Mouse (Mus musculus): ENCODE results near the gene Klc2.

Gene Klc2

GRCm38 (mm10) chr19:5108271-5108575 is 10.1 kb downstream of the Klc2 start:
- in situ Hi-C loops (cut with MboI; ENCODE audit: low pct_unique_long_range_greater_than_20kb in 1 of 2, low sequenced_read_pairs in 2 of 2, unreplicated experiment in 1 of 2) = no loop called here

- in situ Hi-C loops (cut with MboI; ENCODE audit: low pct_unique_long_range_greater_than_20kb in 1 of 2, low sequenced_read_pairs in 2 of 2, unreplicated experiment in 1 of 2) = no loop called here
Observed at GRCm38 (mm10) chr19:5107556-5108270, 10.6 kb downstream of the Klc2 start.

- in situ Hi-C loops (cut with MboI; ENCODE audit: low pct_unique_long_range_greater_than_20kb in 1 of 2, low sequenced_read_pairs in 2 of 2, unreplicated experiment in 1 of 2) = no loop called here
Observed at GRCm38 (mm10) chr19:5106731-5107191, 11.6 kb downstream of the Klc2 start, which contains the start of gene Rab1b. Gene Rab1b (minus strand): TSS chr19:5107072.

DNA sequence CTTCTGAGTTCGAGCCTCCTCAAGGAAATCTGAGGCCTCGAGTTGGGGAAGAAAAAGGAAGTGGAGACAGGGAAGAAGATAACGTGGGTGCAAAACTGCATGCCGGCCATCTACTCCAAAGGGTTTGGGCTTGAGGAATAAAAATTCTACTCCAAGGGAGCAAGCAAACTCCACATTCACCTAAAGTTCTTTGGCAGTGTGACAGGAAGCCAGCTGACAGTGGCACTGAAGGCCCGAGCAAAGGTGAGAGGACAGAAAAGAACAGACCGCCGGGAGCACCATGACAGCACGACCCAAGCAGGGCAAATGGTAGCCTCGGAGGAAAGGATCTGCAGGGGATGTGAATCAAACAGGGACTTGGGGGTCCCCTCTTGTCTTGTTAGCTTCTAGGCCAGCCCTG is 12.3 kb downstream of the Klc2 start:
- in situ Hi-C loops (cut with MboI; ENCODE audit: low pct_unique_long_range_greater_than_20kb in 1 of 2, low sequenced_read_pairs in 2 of 2, unreplicated experiment in 1 of 2) = no loop called here

GRCm38 (mm10) chr19:5098363-5099143 is 19.8 kb downstream of the Klc2 start, which contains the start of gene Cnih2:
Gene Cnih2 (minus strand): TSS chr19:5098521.
- in situ Hi-C loops (cut with MboI; ENCODE audit: low pct_unique_long_range_greater_than_20kb in 1 of 2, low sequenced_read_pairs in 2 of 2, unreplicated experiment in 1 of 2) = loop anchor here in 1 of 2 experiments (10.0 kb wide), 1 partner anchor 46 kb away; no protein-coding TSS in a partner anchor

- in situ Hi-C loops (cut with MboI; ENCODE audit: low pct_unique_long_range_greater_than_20kb in 1 of 2, low sequenced_read_pairs in 2 of 2, unreplicated experiment in 1 of 2) = loop anchor here in 1 of 2 experiments (10.0 kb wide), 1 partner anchor 47 kb away; no protein-coding TSS in a partner anchor
Observed at GRCm38 (mm10) chr19:5097521-5098362, 20.6 kb downstream of the Klc2 start.

DNA sequence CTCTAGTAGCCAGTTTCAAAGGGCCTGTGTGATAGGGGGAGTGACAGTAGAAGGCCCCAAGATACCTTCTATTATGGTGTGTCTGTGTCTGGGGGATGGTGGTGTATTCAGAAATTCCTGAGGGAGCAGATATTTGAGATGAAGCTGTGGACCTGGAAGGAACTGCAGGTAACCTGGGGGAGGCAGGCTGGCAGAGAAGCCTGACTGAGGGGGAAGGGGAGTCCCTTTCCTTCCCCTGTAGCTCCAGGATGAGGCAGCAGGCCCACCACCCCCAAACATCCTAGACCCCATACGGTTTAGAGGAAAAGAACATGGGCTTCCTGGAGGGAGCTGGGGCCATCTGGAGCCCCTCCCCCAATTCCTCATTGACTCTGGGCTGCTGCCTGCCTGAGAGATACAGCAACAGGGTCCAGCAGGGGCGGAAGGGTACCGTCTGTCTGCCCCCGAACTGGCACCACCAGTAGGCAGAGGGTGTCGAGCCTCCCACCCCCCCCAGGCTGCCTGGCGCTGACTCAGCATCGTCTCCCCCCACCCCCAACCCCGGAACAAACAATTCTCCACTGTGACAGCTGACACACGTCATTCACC is 22.4 kb downstream of the Klc2 start:
- in situ Hi-C loops (cut with MboI; ENCODE audit: low pct_unique_long_range_greater_than_20kb in 1 of 2, low sequenced_read_pairs in 2 of 2, unreplicated experiment in 1 of 2) = loop anchor here in 1 of 2 experiments (10.0 kb wide), 1 partner anchor 49 kb away; no protein-coding TSS in a partner anchor

- in situ Hi-C loops (cut with MboI; ENCODE audit: low pct_unique_long_range_greater_than_20kb in 1 of 2, low sequenced_read_pairs in 2 of 2, unreplicated experiment in 1 of 2) = loop anchor here in 1 of 2 experiments (10.0 kb wide), 1 partner anchor 50 kb away; no protein-coding TSS in a partner anchor
Observed at GRCm38 (mm10) chr19:5094746-5095417, 23.5 kb downstream of the Klc2 start.

GRCm38 (mm10) chr19:5094243-5094632 is 24.1 kb downstream of the Klc2 start:
- in situ Hi-C loops (cut with MboI; ENCODE audit: low pct_unique_long_range_greater_than_20kb in 1 of 2, low sequenced_read_pairs in 2 of 2, unreplicated experiment in 1 of 2) = loop anchor here in 1 of 2 experiments (10.0 kb wide), 1 partner anchor 51 kb away; no protein-coding TSS in a partner anchor

- in situ Hi-C loops (cut with MboI; ENCODE audit: low pct_unique_long_range_greater_than_20kb in 1 of 2, low sequenced_read_pairs in 2 of 2, unreplicated experiment in 1 of 2) = loop anchor here in 1 of 2 experiments (10.0 kb wide), 1 partner anchor 51 kb away; no protein-coding TSS in a partner anchor
Observed at GRCm38 (mm10) chr19:5093481-5094242, 24.7 kb downstream of the Klc2 start.

- in situ Hi-C loops (cut with MboI; ENCODE audit: low pct_unique_long_range_greater_than_20kb in 1 of 2, low sequenced_read_pairs in 2 of 2, unreplicated experiment in 1 of 2) = loop anchor here in 1 of 2 experiments (10.0 kb wide), 1 partner anchor 53 kb away; no protein-coding TSS in a partner anchor
Observed at GRCm38 (mm10) chr19:5092083-5092482, 26.3 kb downstream of the Klc2 start.

DNA sequence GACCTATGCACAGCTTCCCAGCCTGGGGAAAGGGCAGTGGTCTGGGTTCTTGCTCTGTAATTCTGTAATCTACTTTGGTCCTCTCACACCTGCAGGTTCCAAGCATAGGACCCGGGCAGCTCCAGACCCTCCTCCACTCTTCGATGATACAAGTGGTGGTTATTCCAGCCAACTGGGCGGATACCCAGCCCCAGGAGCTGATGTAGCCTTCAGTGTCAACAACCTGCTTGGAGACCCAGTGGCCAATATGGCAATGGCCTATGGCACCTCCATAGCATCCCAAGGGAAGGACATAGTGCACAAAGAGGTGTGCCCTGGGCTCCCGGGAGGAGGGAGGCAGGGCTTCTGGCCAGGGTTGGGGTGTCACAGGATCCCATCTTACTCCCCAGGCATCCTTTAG is 29.0 kb downstream of the Klc2 start:
- in situ Hi-C loops (cut with MboI; ENCODE audit: low pct_unique_long_range_greater_than_20kb in 1 of 2, low sequenced_read_pairs in 2 of 2, unreplicated experiment in 1 of 2) = loop anchor here in 1 of 2 experiments (5.0 kb wide), 1 partner anchor 53 kb away; no protein-coding TSS in a partner anchor

GRCm38 (mm10) chr19:5087884-5088728 is 30.3 kb downstream of the Klc2 start, which contains the start of gene Yif1a:
Gene Yif1a (plus strand): TSS chr19:5088538.
- in situ Hi-C loops (cut with MboI; ENCODE audit: low pct_unique_long_range_greater_than_20kb in 1 of 2, low sequenced_read_pairs in 2 of 2, unreplicated experiment in 1 of 2) = loop anchor here in 1 of 2 experiments (5.0 kb wide), 1 partner anchor 54 kb away; no protein-coding TSS in a partner anchor

GRCm38 (mm10) chr19:5086533-5086932 is 31.8 kb downstream of the Klc2 start:
- in situ Hi-C loops (cut with MboI; ENCODE audit: low pct_unique_long_range_greater_than_20kb in 1 of 2, low sequenced_read_pairs in 2 of 2, unreplicated experiment in 1 of 2) = loop anchor here in 1 of 2 experiments (5.0 kb wide), 1 partner anchor 56 kb away; no protein-coding TSS in a partner anchor

DNA sequence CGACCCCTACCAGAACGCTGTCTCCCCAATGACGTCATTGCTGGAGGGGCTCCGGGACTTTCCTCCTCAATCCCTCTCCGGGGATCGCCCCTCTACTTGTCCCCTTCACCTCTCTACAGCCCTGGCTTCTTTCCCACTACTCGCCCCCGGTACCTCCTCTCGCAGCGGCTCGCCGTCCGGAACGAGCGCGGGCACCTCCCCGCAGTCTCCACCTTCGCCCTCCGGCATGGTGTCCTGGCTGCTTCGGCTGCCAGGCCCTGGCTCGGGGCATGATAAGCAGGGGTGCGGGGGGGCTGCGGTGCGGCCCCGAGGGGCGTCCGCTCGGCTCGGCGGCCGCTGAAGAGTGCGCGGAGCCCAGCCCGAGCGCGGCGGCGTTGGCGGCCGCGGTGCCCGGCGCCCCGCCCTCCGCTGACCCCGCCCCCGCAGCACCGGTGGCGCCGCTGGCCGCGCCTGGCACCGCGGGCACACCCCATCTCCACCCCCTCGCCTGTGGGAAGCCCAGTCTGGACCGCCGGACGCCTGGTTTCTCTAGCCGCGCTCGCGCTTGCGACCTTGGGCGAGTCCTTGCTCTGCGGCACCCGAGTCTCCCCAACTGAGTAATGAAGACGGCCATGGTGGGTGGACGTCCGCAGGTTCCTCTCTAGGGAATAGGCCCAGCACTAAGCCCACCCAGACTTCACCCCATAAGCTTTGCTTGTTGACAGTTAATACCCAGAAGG is 33.1 kb downstream of the Klc2 start, which contains the start of gene Tmem151a:
Gene Tmem151a (minus strand): TSS at position 387 of the 719 bp plus-strand sequence.
- in situ Hi-C loops (cut with MboI; ENCODE audit: low pct_unique_long_range_greater_than_20kb in 1 of 2, low sequenced_read_pairs in 2 of 2, unreplicated experiment in 1 of 2) = loop anchor here in 1 of 2 experiments (5.0 kb wide), 1 partner anchor 57 kb away; no protein-coding TSS in a partner anchor

Measured in mouse embryonic stem cell (cell line).